Mouse (Mus musculus): ENCODE measurements at regions not wholly inside any gene's neighbourhood (a gene's known extent, or its start where the extent isn't known, plus 50 kb on each side); places are given as distances from the start of the nearest gene placed in this dataset.

- peak; percentile 3 to 42 for DNase-seq
These were observed 221.2 kb downstream of the Myh15 start for GRCm38 (mm10) chr16:49278478-49278877.

- DNase-seq: no peak
These were observed 230.9 kb downstream of the Myh15 start for GRCm38 (mm10) chr16:49288096-49288714.

- DNase-seq: peak; percentile 44 to 45
These were observed 232.2 kb downstream of the Myh15 start for GRCm38 (mm10) chr16:49289200-49290079.

DNA sequence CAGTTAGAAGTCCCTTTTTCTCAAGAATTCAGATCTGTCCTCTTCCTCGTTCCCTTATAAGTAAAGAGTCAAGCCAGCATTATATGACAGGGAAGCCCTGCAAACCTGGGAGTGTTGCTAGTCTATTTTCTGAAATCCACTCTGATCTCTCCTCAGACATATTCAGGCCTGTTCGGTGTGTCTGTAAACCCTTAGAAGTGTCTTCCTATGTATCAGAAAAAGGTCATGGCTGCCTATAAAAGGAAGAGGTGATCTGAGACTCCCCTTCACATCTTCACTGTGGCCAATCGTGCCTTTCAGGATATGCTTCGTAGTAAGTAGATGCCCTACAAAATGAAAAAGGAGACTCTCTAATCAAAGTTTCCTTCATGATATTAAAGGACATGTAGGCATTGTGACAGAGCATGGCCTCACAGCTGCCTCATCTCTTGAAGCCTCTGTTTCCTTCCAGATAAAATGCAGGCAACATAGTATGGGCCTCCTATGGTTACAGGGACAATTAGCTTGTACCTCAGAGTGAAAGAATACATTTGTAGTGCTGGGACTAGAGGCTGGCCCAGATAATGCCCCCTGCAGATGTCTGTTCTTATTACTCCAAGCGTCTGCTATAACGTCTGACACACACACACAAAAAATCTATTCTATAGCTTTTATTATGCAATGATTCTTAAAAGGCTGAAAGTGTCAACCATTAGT lies 246.5 kb downstream of the Myh15 start:
- no peak for DNase-seq

DNA sequence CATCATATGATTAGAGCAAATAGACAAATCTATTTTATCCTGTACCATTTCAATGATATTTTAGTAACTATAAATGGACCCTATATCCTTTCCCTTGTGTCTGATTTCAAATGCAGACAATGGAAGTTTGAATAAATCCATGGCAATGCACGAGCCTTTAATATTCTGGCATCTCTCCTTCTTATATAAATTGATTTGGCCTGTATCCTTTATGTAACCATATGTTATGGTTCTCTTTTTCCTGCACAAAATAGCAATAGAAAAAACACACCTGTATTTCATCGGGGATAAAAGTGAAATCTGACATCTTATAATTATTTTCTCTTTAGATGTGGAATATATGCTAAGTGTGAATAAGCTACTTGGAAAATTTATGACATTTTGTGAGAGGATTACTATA lies 247.1 kb downstream of the Myh15 start:
- DNase-seq: no peak

DNA sequence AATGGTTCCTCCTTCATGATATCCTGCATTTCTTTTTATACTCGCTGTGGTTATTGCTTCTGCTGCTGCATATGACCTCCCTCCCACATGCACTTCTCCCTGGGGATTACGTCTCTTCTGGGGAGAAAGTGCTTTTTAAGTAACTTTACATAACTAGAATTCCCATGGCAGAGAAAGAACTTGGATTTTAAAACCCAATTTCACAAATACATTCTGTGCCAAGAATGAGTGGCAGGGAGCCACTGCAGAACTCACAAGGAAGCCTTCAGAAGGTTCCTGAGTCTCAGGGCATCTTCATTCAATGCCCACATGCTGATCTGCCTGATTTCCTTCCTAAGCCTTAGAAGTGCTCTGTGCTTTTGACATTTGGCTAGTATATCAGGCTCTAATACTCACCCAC lies 259.8 kb downstream of the Myh15 start:
- DNase-seq: no peak

DNA sequence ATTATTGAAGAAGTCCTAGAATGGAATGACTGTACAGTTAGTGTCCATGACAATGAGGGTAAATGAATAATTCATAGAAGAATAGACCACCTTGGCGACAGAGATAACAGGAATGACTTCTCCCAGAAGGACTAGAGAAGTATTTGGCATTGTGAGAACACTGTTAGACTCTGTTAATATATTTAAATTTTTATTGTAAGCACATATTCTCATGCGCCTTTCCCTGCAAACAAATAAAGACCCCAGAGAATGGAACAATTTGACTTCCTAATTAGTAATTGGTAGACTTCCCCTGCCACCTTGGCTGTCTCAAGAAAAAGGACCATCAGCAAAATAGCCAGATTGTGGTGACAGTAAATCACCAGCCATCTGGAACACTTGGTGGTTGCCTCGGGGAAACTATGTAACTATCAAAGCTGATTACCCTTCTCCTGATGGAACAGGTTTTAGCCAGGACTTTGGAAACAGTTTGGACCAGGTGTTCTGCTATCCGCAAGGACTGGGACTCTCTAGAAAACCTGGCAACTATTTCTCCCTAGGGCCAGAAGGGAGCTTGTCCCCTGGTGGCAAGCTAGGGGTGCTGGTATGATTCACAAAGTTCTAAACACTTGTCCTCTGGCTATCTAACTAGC lies 261.9 kb downstream of the Myh15 start:
- DNase-seq: no peak

DNA sequence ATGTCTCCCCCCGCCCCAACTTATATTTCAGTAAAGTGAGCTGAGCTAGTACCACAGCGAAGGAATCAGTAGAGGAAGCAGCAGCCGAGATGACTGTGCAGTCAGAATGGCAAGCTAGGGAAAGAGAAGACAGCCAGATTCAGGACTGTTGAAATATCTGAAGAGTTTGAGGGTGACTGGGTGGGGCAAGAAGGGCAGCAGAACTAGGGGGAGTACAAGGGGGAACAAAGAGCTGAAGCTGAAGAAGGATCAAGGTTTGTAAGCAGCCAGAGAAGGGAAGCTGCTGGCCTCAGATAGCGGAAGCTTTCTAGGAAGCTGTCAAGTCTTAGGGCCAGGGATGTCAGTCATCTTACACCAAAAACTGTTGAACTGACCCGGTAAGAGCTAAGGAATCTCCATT lies 262.5 kb downstream of the Myh15 start:
- no peak for DNase-seq

GRCm38 (mm10) chr16:49321951-49322350 lies 264.7 kb downstream of the Myh15 start:
- no peak for DNase-seq

DNA sequence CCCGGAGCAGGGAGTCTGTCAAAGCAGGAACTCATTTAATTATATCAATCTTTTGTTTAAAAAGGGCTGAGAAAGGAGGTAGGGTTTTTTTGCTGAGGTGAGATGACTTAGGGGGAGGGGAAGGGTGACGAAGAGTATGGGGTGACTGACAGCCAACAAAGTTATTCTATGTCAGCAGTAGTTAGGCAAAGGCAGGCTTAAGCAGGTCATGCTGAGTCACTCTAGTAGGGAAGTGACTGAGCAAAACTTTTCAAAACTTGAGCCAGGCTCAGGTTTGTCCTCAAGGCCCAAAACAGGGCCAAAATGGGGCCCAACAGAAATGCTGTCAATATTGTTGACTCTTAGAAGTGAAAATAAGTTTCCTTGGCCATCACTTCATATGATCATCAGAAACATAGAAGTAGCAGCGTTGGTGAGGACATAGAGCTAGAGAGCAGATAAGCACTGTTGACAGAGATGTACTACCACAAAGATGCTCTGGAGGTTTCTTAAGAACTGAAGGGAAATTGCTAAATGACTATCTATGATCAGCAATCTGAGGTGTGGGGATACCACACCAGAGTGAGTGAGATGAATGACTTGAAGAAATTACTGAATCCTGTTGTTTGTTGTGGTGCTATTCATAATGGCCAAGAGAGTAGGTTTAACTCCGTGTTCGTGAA lies 273.6 kb downstream of the Myh15 start:
- no peak for DNase-seq

DNA sequence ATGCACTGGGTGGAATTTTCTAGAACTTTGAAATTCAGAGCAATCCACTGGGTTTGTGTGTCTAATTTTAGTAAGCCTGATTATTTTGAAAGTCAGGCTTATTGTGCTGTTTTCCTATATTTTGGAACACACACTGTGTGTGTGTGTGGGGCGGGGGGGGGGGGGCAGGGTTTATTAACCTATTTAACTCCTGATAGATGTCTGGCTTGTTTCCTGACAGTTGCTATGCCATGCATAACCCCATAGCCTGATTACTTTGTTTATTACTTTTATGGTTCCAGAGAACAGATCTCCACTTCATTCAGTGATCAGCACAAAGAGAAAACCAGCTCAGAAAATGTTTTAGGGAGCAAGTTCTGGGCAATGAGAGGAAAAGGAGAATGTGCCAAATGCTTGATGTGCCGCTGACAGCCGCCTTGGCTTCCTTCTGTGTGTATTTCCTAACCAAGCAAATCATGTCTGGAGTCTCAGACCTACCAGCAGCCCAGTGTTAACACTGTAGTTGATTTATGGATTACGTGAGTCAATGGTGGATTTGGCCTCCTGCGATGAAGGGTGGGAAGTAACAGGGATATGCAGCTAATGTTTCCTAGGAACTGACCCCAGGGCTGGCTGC lies 274.9 kb downstream of the Myh15 start:
- DNase-seq: peak; percentile 5 to 10

DNA sequence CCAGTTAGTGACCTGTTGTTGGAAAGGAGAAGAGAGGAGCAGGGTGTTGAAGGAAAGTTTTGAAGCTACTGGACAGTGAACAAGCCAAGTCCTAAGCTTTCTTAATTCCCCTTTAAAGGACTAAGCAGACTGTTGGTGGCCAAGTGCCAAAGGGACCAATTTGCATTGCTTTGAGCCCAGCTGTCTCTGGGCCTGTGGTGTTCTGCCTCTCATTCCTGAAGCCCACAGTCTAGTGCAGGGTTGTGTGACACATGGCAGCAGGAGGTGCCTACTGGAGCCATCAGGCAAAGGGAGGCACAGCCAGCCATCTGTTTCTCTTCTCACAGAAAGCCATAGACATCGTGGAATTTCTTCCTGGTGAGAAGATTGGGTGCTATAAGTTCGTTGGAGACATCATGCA lies 278.6 kb downstream of the Myh15 start:
- no peak for DNase-seq

DNA sequence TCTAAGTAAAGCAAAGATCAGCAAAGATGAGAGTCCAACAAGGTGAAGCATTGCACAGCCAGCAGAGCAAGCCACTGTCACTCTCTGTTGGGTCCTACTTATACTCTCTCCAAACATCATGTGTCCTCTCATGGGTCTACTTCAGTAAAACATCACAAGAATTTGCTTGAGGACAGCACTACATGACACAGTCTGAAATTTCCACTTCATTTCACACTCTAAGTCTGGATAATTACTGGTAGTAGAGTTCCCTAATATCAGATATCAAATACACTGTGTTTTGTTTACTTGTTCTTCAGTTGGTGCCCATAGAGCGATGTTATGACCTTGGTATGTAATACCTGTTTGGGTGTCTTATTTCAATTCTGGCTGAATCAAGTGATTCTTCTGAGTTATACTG lies 280.7 kb downstream of the Myh15 start:
- DNase-seq: no peak

- DNase-seq: no peak
These were observed 301.1 kb downstream of the Myh15 start for GRCm38 (mm10) chr16:49358404-49358803.

DNA sequence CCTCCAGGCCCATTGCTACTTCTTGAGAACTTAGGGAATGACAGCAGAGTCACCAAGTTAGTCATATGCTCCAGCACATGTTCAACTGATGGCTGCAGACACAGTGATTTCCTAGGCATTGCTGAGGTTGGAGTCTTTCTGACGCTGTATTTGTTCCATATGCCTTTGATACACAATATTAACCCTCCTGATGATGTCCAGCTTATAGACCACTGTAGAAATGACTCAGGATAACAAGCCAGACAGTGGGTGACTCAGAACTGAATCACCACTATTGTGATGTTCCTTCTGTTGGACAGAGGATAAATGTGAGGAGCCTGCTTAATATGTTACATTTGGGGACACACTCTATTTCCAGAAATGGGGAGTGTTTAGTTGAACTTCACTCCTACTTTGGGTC lies 304.4 kb downstream of the Myh15 start:
- no peak for DNase-seq

- peak; percentile 2 to 7 for DNase-seq
These were observed 312.2 kb downstream of the Myh15 start for GRCm38 (mm10) chr16:49369450-49369849.

- no peak for DNase-seq
These were observed 317.8 kb downstream of the Myh15 start for GRCm38 (mm10) chr16:49375108-49375507.

- no peak for DNase-seq
These were observed 320.0 kb upstream of the Ift57 start for GRCm38 (mm10) chr16:49378917-49379473.

DNA sequence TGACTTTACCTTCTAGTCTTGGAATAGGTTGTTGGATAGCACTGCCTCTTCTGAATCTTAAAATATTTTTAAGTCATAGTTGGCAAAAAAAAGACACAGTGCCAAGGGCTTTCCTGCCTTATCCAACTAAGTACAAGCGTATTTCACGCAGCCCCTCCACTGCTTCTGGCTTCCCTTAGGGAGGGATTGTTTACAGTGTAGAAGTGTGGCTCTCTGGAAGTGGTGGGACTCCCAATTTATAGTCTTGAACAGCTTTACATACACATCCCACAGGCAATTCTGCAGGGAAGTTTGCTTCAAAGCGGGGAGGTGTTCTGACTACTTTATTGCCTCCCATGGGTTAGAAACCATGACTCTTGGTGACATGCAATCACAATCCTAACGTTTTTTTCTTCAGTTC lies 310.9 kb upstream of the Ift57 start:
- no peak for DNase-seq

DNA sequence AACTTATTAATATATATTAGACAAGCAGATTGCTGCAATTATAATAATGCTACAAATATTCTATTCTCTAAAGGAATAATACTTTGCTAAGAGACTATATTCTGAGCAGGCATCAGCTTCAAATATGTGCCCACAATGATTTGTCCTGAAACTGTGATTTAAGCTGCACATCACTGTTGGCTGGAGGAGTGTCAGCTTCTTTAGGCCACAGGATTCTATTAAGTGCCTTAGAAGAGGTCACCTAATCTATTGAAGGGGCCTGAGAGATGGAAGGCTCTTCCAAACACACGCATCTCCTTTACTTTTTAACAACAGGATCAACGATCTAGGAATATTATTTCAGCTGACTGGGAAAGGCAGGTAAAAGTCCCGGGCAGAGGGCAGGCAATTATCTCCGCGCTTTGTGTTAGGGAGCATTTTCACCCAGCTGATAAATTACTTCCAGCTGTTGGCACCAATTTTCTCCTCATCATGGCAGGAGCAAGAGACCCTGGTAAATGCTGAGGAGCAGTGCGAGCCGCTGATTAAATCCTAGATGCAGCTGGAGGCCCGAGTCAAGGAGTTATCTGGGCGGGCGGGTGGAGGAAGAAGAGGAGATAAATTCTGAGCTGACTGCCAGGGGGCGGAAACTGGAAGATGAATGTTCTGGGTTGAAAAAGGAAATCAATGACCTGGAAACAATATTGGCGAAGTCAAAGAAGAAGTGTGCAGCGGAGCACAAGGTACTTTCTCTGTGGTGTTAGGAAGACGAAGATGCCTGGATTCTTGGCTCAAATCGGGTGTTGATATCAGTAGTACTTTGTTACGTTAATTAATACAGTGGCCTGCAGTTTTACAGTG lies 290.9 kb upstream of the Ift57 start:
- DNase-seq: no peak

DNA sequence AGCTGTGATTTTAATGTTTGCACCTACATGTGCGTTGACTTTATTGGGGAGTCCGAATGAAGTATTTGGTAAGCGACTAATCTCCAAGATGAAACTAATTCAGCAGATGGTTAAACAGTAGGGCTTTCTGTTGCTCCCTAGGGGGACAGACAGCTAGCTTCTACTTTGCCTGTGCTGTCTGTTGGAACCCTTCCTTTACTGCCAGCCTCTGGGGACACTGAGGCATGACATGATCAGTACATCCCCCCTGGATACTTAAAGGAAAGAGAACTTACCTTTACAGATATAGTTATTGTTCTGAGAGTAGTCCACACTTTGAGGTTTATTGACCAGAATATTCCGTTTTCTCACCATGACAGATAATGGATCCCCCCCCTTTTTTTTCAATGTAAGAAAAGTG lies 289.8 kb upstream of the Ift57 start:
- DNase-seq: no peak
